Mouse (Mus musculus) heart, embryonic 11.5 days (tissue): ENCODE results near the gene Cdk17. TPM values are rescaled to one million over a fixed set of nuclear protein-coding genes. Genes with fewer than 3 reads are reported as not detected.

Experiments
- ATAC-seq: fragments of 200-750 bp; cut with Nextera tagmentation; replicated peaks from 2 replicates; pipeline ENCODE4 v1.8.0; 2017; ENCODE audit warnings: moderate library complexity; ENCODE audit not compliant: insufficient number of reproducible peaks, low FRiP score, low TSS enrichment
- H3K27ac ChIP-seq: fragments of 300-500 bp; sonication (generic); 2 replicates; pipeline ENCODE4 v1.5.1; 2014; ENCODE audit warnings: mild to moderate bottlenecking, low read depth, low read length
- H3K27me3 ChIP-seq: fragments of 300-500 bp; sonication (generic); 2 replicates; pipeline ENCODE4 v1.6.1; 2014; ENCODE audit warnings: mild to moderate bottlenecking, low read length, mixed read lengths; ENCODE audit not compliant: control insufficient read depth, insufficient read depth
- H3K36me3 ChIP-seq: fragments of 300-500 bp; sonication (generic); 2 replicates; pipeline ENCODE4 v1.6.1; 2014; ENCODE audit warnings: mild to moderate bottlenecking, low read length, moderate library complexity, mixed read lengths; ENCODE audit not compliant: control insufficient read depth, insufficient read depth
- H3K4me1 ChIP-seq: fragments of 300-500 bp; sonication (generic); 2 replicates; pipeline ENCODE4 v1.6.1; 2014; ENCODE audit warnings: low read length; ENCODE audit not compliant: control insufficient read depth, insufficient read depth
- H3K4me2 ChIP-seq: fragments of 300-500 bp; sonication (generic); 2 replicates; pipeline ENCODE4 v1.6.1; 2014; ENCODE audit warnings: mild to moderate bottlenecking, moderate library complexity
- H3K4me3 ChIP-seq: fragments of 300-500 bp; sonication (generic); 2 replicates; pipeline ENCODE4 v1.5.1; 2014; ENCODE audit warnings: low read depth, low read length
- H3K9ac ChIP-seq: fragments of 300-500 bp; sonication (generic); 2 replicates; pipeline ENCODE4 v1.6.1; 2014; ENCODE audit warnings: mild to moderate bottlenecking, low read depth, low read length, moderate library complexity
- H3K9me3 ChIP-seq: fragments of 300-500 bp; sonication (generic); replicated peaks from 2 replicates; pipeline ENCODE4 v1.6.1; 2016; ENCODE audit warnings: low read length; ENCODE audit not compliant: control insufficient read depth
- WGBS: fragments of 180-500 bp; shearing (Covaris S2); extraction: QIAGEN DNeasy Blood & Tissue Kit; methylation state at CpG from one replicate; pipeline ENCODE4 v1.1.7; 2014; ENCODE audit not compliant: insufficient replicate concordance; 5-methylcytosine and 5-hydroxymethylcytosine counted together
- polyA plus RNA-seq: library from polyadenylated mRNA; unstranded; fragments of >200 nt; fragmentation: Nextera tagmentation; extraction: Ambion mirVana; gene quantifications from 2 replicates; pipeline ENCODE4 v1.2.1, GENCODE M21; 2014

The Cdk17 gene
- polyA plus RNA-seq, 1 experiment from 2014 or later: 21.0 TPM

GRCm38 (mm10) chr10:93122399-93123184, 38.1 kb upstream of the Cdk17 start:
- Histone ChIP-seq H3K4me3 (no peak overlapping the region), H3K4me2 (no peak overlapping the region), H3K27ac (peak overlapping the region; percentile 79), H3K9ac (no peak overlapping the region), H3K27me3 (no peaks in the 10 kb centered on the region), H3K4me1 (0 out of 2 replicates have a peak, but pooled peaks cover 3% of the 10 kb centered on the region), H3K36me3 (no peaks in the 10 kb centered on the region), H3K9me3 (no peaks in the 10 kb centered on the region)
- WGBS: 65% methylated on average over 12 of the region's 12 CpGs
- no peak for ATAC-seq

GRCm38 (mm10) chr10:93123310-93123709, 37.4 kb upstream of the Cdk17 start:
- Histone ChIP-seq H3K9ac (no peak overlapping the region), H3K27me3 (no peaks in the 10 kb centered on the region), H3K36me3 (no peaks in the 10 kb centered on the region), H3K4me1 (0 out of 2 replicates have a peak, but pooled peaks cover 3% of the 10 kb centered on the region), H3K9me3 (no peaks in the 10 kb centered on the region), H3K4me3 (no peak overlapping the region), H3K27ac (peak overlapping the region; percentile 79), H3K4me2 (no peak overlapping the region)
- 64% methylated on average over 4 of the region's 4 CpGs for WGBS
- no peak for ATAC-seq

GRCm38 (mm10) chr10:93123957-93124613, 36.6 kb upstream of the Cdk17 start:
- no peaks in the 10 kb centered on the region for H3K27me3 ChIP-seq
- no peak overlapping the region for H3K4me3 ChIP-seq
- no peaks in the 10 kb centered on the region for H3K9me3 ChIP-seq
- H3K4me2 ChIP-seq: peak overlapping the region; percentile 35
- H3K27ac ChIP-seq: peak overlapping the region; percentile 79
- H3K36me3 ChIP-seq: no peaks in the 10 kb centered on the region
- H3K9ac ChIP-seq: no peak overlapping the region
- no peak; the same call in 1 of the 2 replicates for ATAC-seq
- 50% methylated on average over 12 of the region's 12 CpGs for WGBS
- 0 out of 2 replicates have a peak, but pooled peaks cover 3% of the 10 kb centered on the region for H3K4me1 ChIP-seq

GRCm38 (mm10) chr10:93126025-93126424, 34.6 kb upstream of the Cdk17 start:
- H3K27me3 ChIP-seq: no peaks in the 10 kb centered on the region
- H3K9me3 ChIP-seq: no peaks in the 10 kb centered on the region
- H3K9ac ChIP-seq: no peak overlapping the region
- ATAC-seq: no peak
- 0 out of 2 replicates have a peak, but pooled peaks cover 3% of the 10 kb centered on the region for H3K4me1 ChIP-seq
- H3K4me2 ChIP-seq: no peak overlapping the region
- H3K4me3 ChIP-seq: no peak overlapping the region
- no peak overlapping the region for H3K27ac ChIP-seq
- WGBS: 74% methylated on average over 3 of the region's 3 CpGs
- no peaks in the 10 kb centered on the region for H3K36me3 ChIP-seq

GRCm38 (mm10) chr10:93128566-93128965, 32.1 kb upstream of the Cdk17 start:
- H3K9me3 ChIP-seq: no peaks in the 10 kb centered on the region
- no peak overlapping the region for H3K9ac ChIP-seq
- 86% methylated on average over 2 of the region's 2 CpGs for WGBS
- no peak overlapping the region for H3K27ac ChIP-seq
- H3K4me3 ChIP-seq: no peak overlapping the region
- H3K36me3 ChIP-seq: no peaks in the 10 kb centered on the region
- no peaks in the 10 kb centered on the region for H3K27me3 ChIP-seq
- 0 out of 2 replicates have a peak, but pooled peaks cover 3% of the 10 kb centered on the region for H3K4me1 ChIP-seq
- ATAC-seq: no peak
- H3K4me2 ChIP-seq: no peak overlapping the region

GRCm38 (mm10) chr10:93129345-93129744, 31.3 kb upstream of the Cdk17 start:
- WGBS: 76% methylated on average over 1 of the region's 1 CpGs
- H3K36me3 ChIP-seq: no peaks in the 10 kb centered on the region

GRCm38 (mm10) chr10:93129904-93130455, 30.7 kb upstream of the Cdk17 start:
- no peaks in the 10 kb centered on the region for H3K9me3 ChIP-seq
- H3K27ac ChIP-seq: no peak overlapping the region
- no peaks in the 10 kb centered on the region for H3K4me1 ChIP-seq
- H3K9ac ChIP-seq: no peak overlapping the region
- WGBS: 70% methylated on average over 9 of the region's 9 CpGs
- no peak overlapping the region for H3K4me3 ChIP-seq
- H3K36me3 ChIP-seq: no peaks in the 10 kb centered on the region
- no peak for ATAC-seq
- no peak overlapping the region for H3K4me2 ChIP-seq
- no peaks in the 10 kb centered on the region for H3K27me3 ChIP-seq

More at GRCm38 (mm10) chr10:93129345-93129744, 31.3 kb upstream of the Cdk17 start:
- ATAC-seq: no peak
- H3K4me1 ChIP-seq: no peaks in the 10 kb centered on the region
- H3K27me3 ChIP-seq: no peaks in the 10 kb centered on the region
- H3K9me3 ChIP-seq: no peaks in the 10 kb centered on the region
- no peak overlapping the region for H3K4me2 ChIP-seq
- H3K4me3 ChIP-seq: no peak overlapping the region
- no peak overlapping the region for H3K27ac ChIP-seq
- no peak overlapping the region for H3K9ac ChIP-seq

- Histone ChIP-seq H3K4me2 (no peak overlapping the region), H3K36me3 (no peaks in the 10 kb centered on the region), H3K4me1 (no peaks in the 10 kb centered on the region), H3K27ac (no peak overlapping the region), H3K27me3 (no peaks in the 10 kb centered on the region), H3K9ac (no peak overlapping the region), H3K9me3 (no peaks in the 10 kb centered on the region), H3K4me3 (no peak overlapping the region)
- WGBS: 68% methylated on average over 10 of the region's 10 CpGs
- no peak for ATAC-seq
Observed at GRCm38 (mm10) chr10:93130456-93130940, 30.2 kb upstream of the Cdk17 start.
